Mouse (Mus musculus) CH12.LX (cell line): ENCODE measurements around the gene C130050O18Rik. TPM values are rescaled to one million over a fixed set of nuclear protein-coding genes. Genes with fewer than 3 reads are reported as not detected.

Experiments used
- DNase-seq: peaks from one replicate; pipeline ENCODE4 v3.0.0-alpha.2; 2013; ENCODE audit errors: extremely low read depth
- H3K27ac ChIP-seq: 2 replicates; pipeline ENCODE4 v1.5.1; 2012; ENCODE audit warnings: low read depth, mild to moderate bottlenecking, control low read depth, moderate library complexity; ENCODE audit not compliant: insufficient read depth
- H3K27me3 ChIP-seq: replicated peaks from 2 replicates; pipeline ENCODE3; 2012; ENCODE audit warnings: inconsistent platforms
- H3K36me3 ChIP-seq, 2 experiments: replicated peaks in 1 of 2; 2 replicates each; pipeline versions ENCODE3 to v1.6.1; 2012; ENCODE audit warnings: inconsistent platforms in 1 of 2, low read length in 1 of 2, mild to moderate bottlenecking in 1 of 2, mixed read lengths in 1 of 2, moderate library complexity in 1 of 2; ENCODE audit not compliant: control insufficient read depth in 1 of 2, insufficient read depth in 1 of 2
- H3K4me1 ChIP-seq, 2 experiments: 2 replicates each; pipeline ENCODE4 v1.6.1; 2012; ENCODE audit warnings: inconsistent platforms in 1 of 2, moderate library complexity in 1 of 2; ENCODE audit not compliant: insufficient read depth in 2 of 2, control insufficient read depth in 1 of 2
- H3K4me2 ChIP-seq: 2 replicates; pipeline ENCODE4 v1.6.1; 2012; ENCODE audit warnings: low read depth, mild to moderate bottlenecking, control low read depth; ENCODE audit not compliant: poor library complexity, insufficient read depth, severe bottlenecking
- H3K4me3 ChIP-seq, 3 experiments: fragments of 150-350 bp in 1 of 3; sonication (generic) in 1 of 3; replicated peaks in 1 of 3; 2 replicates each; pipeline versions ENCODE3 to v1.5.1; 2011 to 2012; ENCODE audit warnings: low read depth in 2 of 3, low read length in 2 of 3, mild to moderate bottlenecking in 2 of 3, moderate library complexity in 2 of 3, control low read depth in 1 of 3, improper control_type of control experiment in 1 of 3, inconsistent platforms in 1 of 3, mixed read lengths in 1 of 3; ENCODE audit not compliant: poor library complexity in 1 of 3
- H3K79me2 ChIP-seq: replicated peaks from 2 replicates; pipeline ENCODE4 v1.6.1; 2012; ENCODE audit warnings: mild to moderate bottlenecking, moderate library complexity; ENCODE audit not compliant: control insufficient read depth, poor library complexity, insufficient read depth, severe bottlenecking; ENCODE audit errors: extremely low read depth
- H3K9ac ChIP-seq: 2 replicates; pipeline ENCODE4 v1.6.1; 2012; ENCODE audit warnings: low read depth, mild to moderate bottlenecking, control low read depth, moderate library complexity; ENCODE audit not compliant: insufficient read depth
- H3K9me3 ChIP-seq: replicated peaks from 2 replicates; pipeline ENCODE3; 2012; ENCODE audit warnings: low read length, inconsistent platforms, mixed read lengths
- BHLHE40 ChIP-seq: IDR thresholded peaks from 2 replicates; pipeline ENCODE4 v1.6.1; 2011; ENCODE audit warnings: mild to moderate bottlenecking, low read depth, low read length, improper control_type of control experiment
- CHD1 ChIP-seq: IDR thresholded peaks from 2 replicates; pipeline ENCODE4 v1.6.1; 2012; ENCODE audit warnings: low read depth, low read length, improper control_type of control experiment, inconsistent platforms
- CHD2 ChIP-seq: IDR thresholded peaks from 2 replicates; pipeline ENCODE4 v1.6.1; 2011; ENCODE audit warnings: low read length, improper control_type of control experiment
- CTCF ChIP-seq, 2 experiments: IDR thresholded peaks in 1 of 2; conservative IDR thresholded peaks in 1 of 2; 2 replicates each; pipeline ENCODE4 v1.5.1; 2011 to 2012; ENCODE audit warnings: low read depth in 2 of 2, low read length in 2 of 2, improper control_type of control experiment in 1 of 2, inconsistent platforms in 1 of 2, mild to moderate bottlenecking in 1 of 2, moderate library complexity in 1 of 2
- EP300 ChIP-seq: IDR thresholded peaks from 2 replicates; pipeline ENCODE4 v1.6.1; 2011; ENCODE audit warnings: low read length, improper control_type of control experiment
- ETS1 ChIP-seq: conservative IDR thresholded peaks from 2 replicates; pipeline ENCODE4 v1.6.1; 2012; ENCODE audit warnings: low read depth, mild to moderate bottlenecking, inconsistent platforms, low read length, improper control_type of control experiment, moderate library complexity
- GABPA ChIP-seq: IDR thresholded peaks from 2 replicates; pipeline ENCODE4 v1.6.1; 2012; ENCODE audit warnings: low read depth, low read length, improper control_type of control experiment, inconsistent platforms; ENCODE audit not compliant: insufficient replicate concordance
- HCFC1 ChIP-seq: IDR thresholded peaks from 2 replicates; pipeline ENCODE4 v1.6.1; 2012; ENCODE audit warnings: low read depth, mild to moderate bottlenecking, inconsistent platforms, low read length, improper control_type of control experiment
- JUN ChIP-seq: IDR thresholded peaks from 2 replicates; pipeline ENCODE4 v1.6.1; 2011; ENCODE audit warnings: low read depth, mild to moderate bottlenecking, low read length, improper control_type of control experiment, moderate library complexity; ENCODE audit not compliant: insufficient read depth
- JUND ChIP-seq: conservative IDR thresholded peaks from 2 replicates; pipeline ENCODE4 v1.6.1; 2011; ENCODE audit warnings: low read depth, low read length, improper control_type of control experiment
- KAT2A ChIP-seq: IDR thresholded peaks from 2 replicates; pipeline ENCODE4 v1.6.1; 2012; ENCODE audit warnings: low read length, improper control_type of control experiment, inconsistent platforms; ENCODE audit not compliant: insufficient replicate concordance
- MAFK ChIP-seq: IDR thresholded peaks from 2 replicates; pipeline ENCODE4 v1.6.1; 2011; ENCODE audit warnings: low read length, improper control_type of control experiment; ENCODE audit not compliant: insufficient replicate concordance
- MAX ChIP-seq: IDR thresholded peaks from 2 replicates; pipeline ENCODE4 v1.6.1; 2011; ENCODE audit warnings: low read length, improper control_type of control experiment
- MEF2A ChIP-seq: IDR thresholded peaks from 2 replicates; pipeline ENCODE4 v1.6.1; 2014; ENCODE audit warnings: low read depth, mild to moderate bottlenecking, inconsistent platforms, low read length, improper control_type of control experiment, borderline replicate concordance
- MXI1 ChIP-seq: IDR thresholded peaks from 2 replicates; pipeline ENCODE4 v1.6.1; 2011; ENCODE audit warnings: mild to moderate bottlenecking, low read depth, low read length, improper control_type of control experiment
- MYC ChIP-seq: IDR thresholded peaks from 2 replicates; pipeline ENCODE4 v1.6.1; 2011; ENCODE audit warnings: low read depth, mild to moderate bottlenecking, improper control_type of control experiment, low read length
- NELFE ChIP-seq: IDR thresholded peaks from 2 replicates; pipeline ENCODE4 v1.6.1; 2011; ENCODE audit warnings: low read depth, low read length, improper control_type of control experiment
- NRF1 ChIP-seq: IDR thresholded peaks from 2 replicates; pipeline ENCODE4 v1.6.1; 2014; ENCODE audit warnings: low read depth, mild to moderate bottlenecking, inconsistent platforms, low read length, improper control_type of control experiment, moderate library complexity
- PAX5 ChIP-seq: IDR thresholded peaks from 2 replicates; pipeline ENCODE4 v1.6.1; 2012; ENCODE audit warnings: low read length, inconsistent platforms, mixed read lengths
- POLR2AphosphoS2 ChIP-seq: IDR thresholded peaks from 2 replicates; pipeline ENCODE4 v1.6.1; 2011; ENCODE audit warnings: low read depth, low read length, improper control_type of control experiment
- RAD21 ChIP-seq: IDR thresholded peaks from 2 replicates; pipeline ENCODE4 v1.6.1; 2011; ENCODE audit warnings: low read depth, mild to moderate bottlenecking, low read length, improper control_type of control experiment, moderate library complexity
- RCOR1 ChIP-seq: conservative IDR thresholded peaks from 2 replicates; pipeline ENCODE4 v1.6.1; 2012; ENCODE audit warnings: low read depth, mild to moderate bottlenecking, inconsistent platforms, low read length, improper control_type of control experiment
- SIN3A ChIP-seq: IDR thresholded peaks from 2 replicates; pipeline ENCODE4 v1.6.1; 2012; ENCODE audit warnings: low read length, improper control_type of control experiment, inconsistent platforms
- TBP ChIP-seq: conservative IDR thresholded peaks from 2 replicates; pipeline ENCODE4 v1.6.1; 2011; ENCODE audit warnings: low read depth, low read length, improper control_type of control experiment
- USF1 ChIP-seq: IDR thresholded peaks from 2 replicates; pipeline ENCODE4 v1.6.1; 2014; ENCODE audit warnings: low read depth, mild to moderate bottlenecking, inconsistent platforms, low read length, improper control_type of control experiment
- USF2 ChIP-seq: conservative IDR thresholded peaks from 2 replicates; pipeline ENCODE4 v1.6.1; 2011; ENCODE audit warnings: low read depth, low read length, improper control_type of control experiment
- ZC3H11A ChIP-seq: IDR thresholded peaks from 2 replicates; pipeline ENCODE4 v1.6.1; 2012; ENCODE audit warnings: low read depth, mild to moderate bottlenecking, inconsistent platforms, low read length, improper control_type of control experiment
- ZKSCAN1 ChIP-seq: IDR thresholded peaks from 2 replicates; pipeline ENCODE4 v1.6.1; 2012; ENCODE audit warnings: low read depth, inconsistent platforms, low read length, improper control_type of control experiment, borderline replicate concordance
- ZMIZ1 ChIP-seq: IDR thresholded peaks from 2 replicates; pipeline ENCODE4 v1.6.1; 2012; ENCODE audit warnings: low read depth, mild to moderate bottlenecking, inconsistent platforms, low read length, improper control_type of control experiment
- ZNF384 ChIP-seq: IDR thresholded peaks from 2 replicates; pipeline ENCODE4 v1.6.1; 2012; ENCODE audit warnings: low read depth, low read length, improper control_type of control experiment, inconsistent platforms
- dilution Hi-C: fragments of 300-500 bp; cut with MboI; formaldehyde crosslinking; loops from 2 replicates; pipeline ENCODE4 v1.14.3; 2020; ENCODE audit warnings: low sequenced_read_pairs; ENCODE audit not compliant: extremely low pct_unique_long_range_greater_than_20kb, extremely low pct_ligation_motif_present
- in situ Hi-C: fragments of 300-500 bp; cut with MboI; formaldehyde crosslinking; loops from 3 replicates; pipeline ENCODE4 v1.14.3; 2019; ENCODE audit warnings: low sequenced_read_pairs, low pct_ligation_motif_present, low pct_unique_long_range_greater_than_20kb, mixed read lengths
- polyA plus RNA-seq: library from polyadenylated mRNA; unstranded; fragments of >175 nt; gene quantifications from 2 replicates; pipeline ENCODE4 v1.2.1, GENCODE M21; 2012; ENCODE audit warnings: low read depth; ENCODE audit not compliant: insufficient read length
- total RNA-seq, 2 experiments: library from RNA; depleted of rRNA; stranded (reverse); fragments of 300-350 nt in 1 of 2; fragments of >200 nt in 1 of 2; gene quantifications; 2 replicates each; pipeline ENCODE4 v1.2.3; 2012 to 2014

C130050O18Rik gene
- total and polyA plus RNA-seq, 3 experiments: 0.54 TPM; not detected in 2

GRCm38 (mm10) chr5:139459938-139460337, 54.9 kb downstream of the C130050O18Rik start:
- peaks cover 4 to 25% of the 10 kb centered on the region in 2 experiments; a peak in 3 of 4 replicates for H3K4me1 ChIP-seq

DNA sequence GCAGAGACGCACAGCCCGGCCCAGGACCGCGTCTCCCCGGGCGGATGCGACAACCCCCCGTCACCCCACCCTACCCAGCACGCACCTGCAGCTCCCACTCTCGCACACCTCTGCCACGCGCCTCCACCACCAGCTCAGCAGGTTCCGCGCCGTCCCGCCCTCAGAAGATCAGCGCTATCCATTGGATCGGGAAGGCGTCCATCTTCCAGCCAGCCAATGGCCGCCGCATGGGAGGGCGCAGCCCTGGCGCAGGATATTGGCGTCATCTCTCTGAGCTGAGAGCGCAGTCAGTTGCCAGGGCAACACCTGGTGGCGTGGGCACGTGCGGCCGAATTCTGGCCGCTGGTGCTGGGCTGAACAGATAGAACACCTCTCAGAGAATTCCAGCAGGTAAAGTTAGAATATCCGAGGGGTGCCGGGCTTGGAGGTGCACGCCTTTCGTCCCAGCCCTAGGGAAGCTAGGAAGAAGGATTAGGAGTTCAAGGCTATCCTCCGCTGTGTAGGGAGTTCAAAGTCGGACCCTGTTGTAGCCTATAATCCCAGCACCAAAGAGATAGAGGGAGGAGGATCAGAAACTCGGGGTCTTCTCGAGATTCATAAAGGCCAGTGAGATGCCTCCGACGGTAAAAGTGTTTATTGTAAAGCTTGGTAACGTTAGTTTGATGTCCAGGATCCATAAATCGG, 55.4 kb downstream of the C130050O18Rik start, which contains the start of gene 3110082I17Rik:
Gene 3110082I17Rik (minus strand): TSS at position 144 of the 684 bp plus-strand sequence.
- H3K9ac ChIP-seq: peak within 1 kb of the TSS; percentile 51
- H3K4me3 ChIP-seq: peak within 1 kb of the TSS; percentile 82 to 85 (median 84)
- H3K4me2 ChIP-seq: peak within 1 kb of the TSS; percentile 70
- in situ Hi-C loops: loop anchor here (25.0 kb wide), 1 partner anchor 98 kb away; the partner anchor contains the start of genes Cox19 and Cyp2w1
- H3K4me1 ChIP-seq: peaks cover 4 to 25% of the 10 kb centered on the region in 2 experiments; a peak in 3 of 4 replicates
- no peak within 1 kb of the TSS for H3K27ac ChIP-seq
- peaks cover under 1 to 26% of the 10 kb centered on the region in 2 experiments for H3K36me3 ChIP-seq
- no peaks in the 10 kb centered on the region for H3K27me3 ChIP-seq
- dilution Hi-C loops: no loop called here
- H3K9me3 ChIP-seq: no peaks in the 10 kb centered on the region
- peak; percentile 97 for DNase-seq
- H3K79me2 ChIP-seq: peaks cover 3% of the 10 kb centered on the region
- TF ChIP-seq TBP (no peak), MXI1 (peak; percentile 100), PAX5 (no peak), HCFC1 (peak; percentile 89), SIN3A (peak; percentile 100), CHD1 (no peak), KAT2A (peak; percentile 77; the same call in 1 of the 2 replicates), JUND (no peak), RAD21 (no peak), MAFK (peak; percentile 68; the same call in 1 of the 2 replicates), ZNF384 (no peak), NRF1 (peak; percentile 54), JUN (no peak), ZMIZ1 (peak; percentile 41), ZC3H11A (no peak), MAX (peak; percentile 97), BHLHE40 (peak; percentile 100), CTCF (conservative IDR thresholded peaks at IDR 0.05 in 1 of 2, IDR thresholded peaks at IDR 0.05 in 1 of 2; ENCODE audit: low read depth in 2 of 2, low read length in 2 of 2) (no peak), ETS1 (no peak), RCOR1 (peak; percentile 65; the same call in 1 of the 2 replicates), USF1 (peak; percentile 73), MEF2A (0 out of 2 replicates have a peak, but pooled peaks have one; percentile 52), ZKSCAN1 (no peak), NELFE (peak; percentile 60; the same call in 1 of the 2 replicates), CHD2 (peak; percentile 98), POLR2AphosphoS2 (no peak), GABPA (peak; percentile 40; the same call in 1 of the 2 replicates), MYC (peak; percentile 97), USF2 (peak; percentile 64)

More at GRCm38 (mm10) chr5:139459938-139460337, 54.9 kb downstream of the C130050O18Rik start:
- H3K4me3 ChIP-seq: peak overlapping the region; percentile 82 to 85 (median 84)
- peaks cover 3% of the 10 kb centered on the region for H3K79me2 ChIP-seq
- no peaks in the 10 kb centered on the region for H3K27me3 ChIP-seq
- H3K9me3 ChIP-seq: no peaks in the 10 kb centered on the region
- peak overlapping the region; percentile 70 for H3K4me2 ChIP-seq
- no peak for DNase-seq
- no peak overlapping the region for H3K27ac ChIP-seq
- peak overlapping the region; percentile 51 for H3K9ac ChIP-seq
- H3K36me3 ChIP-seq: peaks cover 5 to 32% of the 10 kb centered on the region in 2 experiments
- in situ Hi-C loops: loop anchor here (25.0 kb wide), 1 partner anchor 98 kb away; the partner anchor contains the start of genes Cox19 and Cyp2w1
- dilution Hi-C loops: no loop called here
- no peak for TF ChIP-seq ZC3H11A
- TF ChIP-seq CTCF (conservative IDR thresholded peaks at IDR 0.05 in 1 of 2, IDR thresholded peaks at IDR 0.05 in 1 of 2; ENCODE audit: low read depth in 2 of 2, low read length in 2 of 2): no peak
- no peak for TF ChIP-seq EP300
- TF ChIP-seq ZNF384: peak; percentile 32; the same call in 1 of the 2 replicates
- TF ChIP-seq, all 38 proteins: peak for 1
